Mouse (Mus musculus): ENCODE results near the gene Aicda. TPM values are rescaled to one million over a fixed set of nuclear protein-coding genes. Genes with fewer than 3 reads are reported as not detected.
"Not testable (repeated sequence)": the region's sequence is repeated elsewhere in the genome, so short reads cannot be mapped to it uniquely, and the experiment has no call there.

Aicda gene
- 0.05 TPM in 1 of 2 replicates, not detected in the other for polyA plus RNA-seq (2015; fragmentation: Nextera tagmentation; extraction: Ambion mirVana)

- no peaks in the 10 kb centered on the region for H3K27me3 ChIP-seq (replicated peaks; ENCODE audit: insufficient read depth, low read length)
- WGBS = 59% methylated on average over 9 of the region's 9 CpGs
- H3K27ac ChIP-seq (ENCODE audit: low read length) = no peak within 1 kb of the TSS
- H3K4me2 ChIP-seq (replicated peaks; ENCODE audit: low read depth, low read length) = no peak within 1 kb of the TSS
- no peak for ATAC-seq
- no peak within 1 kb of the TSS for H3K9ac ChIP-seq (replicated peaks; ENCODE audit: low read depth)
- no peak for DNase-seq (ENCODE audit: low spot score)
- H3K36me3 ChIP-seq (ENCODE audit: insufficient read depth, low read length) = no peaks in the 10 kb centered on the region
- TF ChIP-seq EP300 (IDR thresholded peaks at IDR 0.05) = no peak
- no peak for TF ChIP-seq CTCF (IDR thresholded peaks at IDR 0.05)
- no peaks in the 10 kb centered on the region for H3K9me3 ChIP-seq (ENCODE audit: low read length)
- H3K4me1 ChIP-seq (ENCODE audit: insufficient read depth, low read depth, low read length) = no peaks in the 10 kb centered on the region
- no peak within 1 kb of the TSS for H3K4me3 ChIP-seq (ENCODE audit: low read depth, low read length)
These were observed at the start of gene Aicda for GRCm38 (mm10) chr6:122553606-122554005. TSS of gene Aicda (plus strand) at chr6:122553801.

GRCm38 (mm10) chr6:122505041-122505440 lies 48.6 kb upstream of the Aicda start:
- no peak overlapping the region for H3K4me2 ChIP-seq (replicated peaks; ENCODE audit: low read depth, low read length)
- H3K9ac ChIP-seq (replicated peaks; ENCODE audit: low read depth) = no peak overlapping the region
- H3K27ac ChIP-seq (ENCODE audit: low read length) = no peak overlapping the region
- TF ChIP-seq EP300 (IDR thresholded peaks at IDR 0.05) (no peak), CTCF (IDR thresholded peaks at IDR 0.05) (no peak)
- 35% methylated on average over 4 of the region's 4 CpGs for WGBS
- H3K36me3 ChIP-seq (ENCODE audit: insufficient read depth, low read length) = no peaks in the 10 kb centered on the region
- no peak overlapping the region for H3K4me3 ChIP-seq (ENCODE audit: low read depth, low read length)
- DNase-seq (ENCODE audit: low spot score) = no peak
- no peak for ATAC-seq
- H3K4me1 ChIP-seq (ENCODE audit: insufficient read depth, low read depth, low read length) = no peaks in the 10 kb centered on the region
- no peaks in the 10 kb centered on the region for H3K9me3 ChIP-seq (ENCODE audit: low read length)
- H3K27me3 ChIP-seq (replicated peaks; ENCODE audit: insufficient read depth, low read length) = no peaks in the 10 kb centered on the region

GRCm38 (mm10) chr6:122505545-122505944 lies 48.1 kb upstream of the Aicda start, which contains the start of gene Mfap5:
TSS of gene Mfap5 (plus strand) at chr6:122505845.
- no peak for TF ChIP-seq EP300 (IDR thresholded peaks at IDR 0.05)
- no peak for TF ChIP-seq CTCF (IDR thresholded peaks at IDR 0.05)
- Histone ChIP-seq H3K4me2 (replicated peaks; ENCODE audit: low read depth, low read length) (no peak within 1 kb of the TSS), H3K4me3 (ENCODE audit: low read depth, low read length) (no peak within 1 kb of the TSS), H3K27ac (ENCODE audit: low read length) (no peak within 1 kb of the TSS), H3K9me3 (ENCODE audit: low read length) (no peaks in the 10 kb centered on the region), H3K36me3 (ENCODE audit: insufficient read depth, low read length) (no peaks in the 10 kb centered on the region), H3K27me3 (replicated peaks; ENCODE audit: insufficient read depth, low read length) (no peaks in the 10 kb centered on the region), H3K9ac (replicated peaks; ENCODE audit: low read depth) (no peak within 1 kb of the TSS), H3K4me1 (ENCODE audit: insufficient read depth, low read depth, low read length) (no peaks in the 10 kb centered on the region)
- DNase-seq (ENCODE audit: low spot score) (no peak), ATAC-seq (no peak)
- WGBS = 82% methylated on average over 3 of the region's 3 CpGs

GRCm38 (mm10) chr6:122508494-122508893 lies 45.1 kb upstream of the Aicda start:
- no peak overlapping the region for H3K27ac ChIP-seq (ENCODE audit: low read length)
- no peaks in the 10 kb centered on the region for H3K27me3 ChIP-seq (replicated peaks; ENCODE audit: insufficient read depth, low read length)
- TF ChIP-seq CTCF (IDR thresholded peaks at IDR 0.05) (no peak), EP300 (IDR thresholded peaks at IDR 0.05) (peak; percentile 41; the same call in 1 of the 2 replicates)
- no peak overlapping the region for H3K9ac ChIP-seq (replicated peaks; ENCODE audit: low read depth)
- WGBS = 62% methylated on average over 8 of the region's 8 CpGs
- ATAC-seq = peak; percentile 70
- peak; percentile 32 for DNase-seq (ENCODE audit: low spot score)
- H3K4me1 ChIP-seq (ENCODE audit: insufficient read depth, low read depth, low read length) = no peaks in the 10 kb centered on the region
- H3K4me2 ChIP-seq (replicated peaks; ENCODE audit: low read depth, low read length) = no peak overlapping the region
- H3K36me3 ChIP-seq (ENCODE audit: insufficient read depth, low read length) = no peaks in the 10 kb centered on the region
- no peaks in the 10 kb centered on the region for H3K9me3 ChIP-seq (ENCODE audit: low read length)
- H3K4me3 ChIP-seq (ENCODE audit: low read depth, low read length) = no peak overlapping the region

GRCm38 (mm10) chr6:122512914-122513878 lies 40.4 kb upstream of the Aicda start:
- TF ChIP-seq CTCF (IDR thresholded peaks at IDR 0.05) = no peak
- H3K9ac ChIP-seq (replicated peaks; ENCODE audit: low read depth) = no peak overlapping the region
- H3K4me2 ChIP-seq (replicated peaks; ENCODE audit: low read depth, low read length) = no peak overlapping the region
- H3K9me3 ChIP-seq (ENCODE audit: low read length) = no peaks in the 10 kb centered on the region
- WGBS = 37% methylated on average over 11 of the region's 12 CpGs
- no peak overlapping the region for H3K4me3 ChIP-seq (ENCODE audit: low read depth, low read length)
- no peaks in the 10 kb centered on the region for H3K4me1 ChIP-seq (ENCODE audit: insufficient read depth, low read depth, low read length)
- H3K27ac ChIP-seq (ENCODE audit: low read length) = no peak overlapping the region
- no peaks in the 10 kb centered on the region for H3K36me3 ChIP-seq (ENCODE audit: insufficient read depth, low read length)
- no peaks in the 10 kb centered on the region for H3K27me3 ChIP-seq (replicated peaks; ENCODE audit: insufficient read depth, low read length)
- DNase-seq (ENCODE audit: low spot score) (no peak), ATAC-seq (peak; percentile 43)

DNA sequence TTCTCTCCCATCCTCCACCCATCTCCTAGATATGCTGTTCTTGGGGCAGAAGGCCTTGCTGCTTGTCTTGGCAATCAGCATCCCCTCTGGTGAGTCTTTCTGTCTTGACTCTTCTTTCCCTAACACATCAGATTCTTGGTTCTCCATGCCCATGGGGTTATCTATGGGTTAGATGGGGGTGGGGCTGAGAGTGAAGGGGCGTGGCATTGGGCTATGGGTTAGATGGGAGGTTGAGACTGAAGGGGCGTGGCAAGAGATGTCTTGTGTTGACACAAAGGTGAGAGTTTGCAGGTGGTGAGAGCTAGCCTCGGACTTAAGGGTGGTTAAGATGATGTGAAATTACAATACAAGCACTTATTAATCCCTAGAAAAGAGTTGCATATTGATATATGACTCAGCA lies 39.3 kb upstream of the Aicda start:
- Histone ChIP-seq H3K27ac (ENCODE audit: low read length) (no peak overlapping the region), H3K27me3 (replicated peaks; ENCODE audit: insufficient read depth, low read length) (no peaks in the 10 kb centered on the region), H3K4me1 (ENCODE audit: insufficient read depth, low read depth, low read length) (no peaks in the 10 kb centered on the region), H3K9me3 (ENCODE audit: low read length) (no peaks in the 10 kb centered on the region), H3K4me2 (replicated peaks; ENCODE audit: low read depth, low read length) (no peak overlapping the region), H3K4me3 (ENCODE audit: low read depth, low read length) (no peak overlapping the region), H3K36me3 (ENCODE audit: insufficient read depth, low read length) (no peaks in the 10 kb centered on the region), H3K9ac (replicated peaks; ENCODE audit: low read depth) (no peak overlapping the region)
- no peak for DNase-seq (ENCODE audit: low spot score)
- 63% methylated on average over 3 of the region's 3 CpGs for WGBS
- TF ChIP-seq EP300 (IDR thresholded peaks at IDR 0.05) (no peak), CTCF (IDR thresholded peaks at IDR 0.05) (no peak)
- ATAC-seq = no peak

DNA sequence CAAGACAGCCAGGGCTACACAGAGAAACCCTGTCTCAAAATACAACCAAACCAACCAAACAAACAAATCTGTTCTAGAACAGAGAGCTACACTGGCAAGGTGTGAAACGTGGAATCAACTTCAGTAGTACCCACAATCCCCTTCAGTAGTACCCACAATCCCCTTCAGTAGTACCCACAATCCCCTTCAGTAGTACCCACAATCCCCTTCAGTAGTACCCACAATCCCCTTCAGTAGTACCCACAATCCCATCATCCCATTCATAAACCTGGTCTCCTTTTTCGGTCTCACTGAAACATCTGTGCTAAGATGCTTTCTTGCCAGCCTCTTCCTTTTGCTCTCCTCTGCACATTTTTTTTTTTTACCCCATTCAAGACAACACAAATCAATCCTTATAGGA lies 37.8 kb upstream of the Aicda start:
- H3K36me3 ChIP-seq (ENCODE audit: insufficient read depth, low read length) = not testable (repeated sequence)

More for the DNA sequence above, 37.8 kb upstream of the Aicda start:
- not testable (repeated sequence) for H3K9ac ChIP-seq (replicated peaks; ENCODE audit: low read depth); H3K4me1 ChIP-seq (ENCODE audit: insufficient read depth, low read depth, low read length); H3K9me3 ChIP-seq (ENCODE audit: low read length); H3K27me3 ChIP-seq (replicated peaks; ENCODE audit: insufficient read depth, low read length); H3K4me2 ChIP-seq (replicated peaks; ENCODE audit: low read depth, low read length); DNase-seq (ENCODE audit: low spot score); ATAC-seq; H3K27ac ChIP-seq (ENCODE audit: low read length); H3K4me3 ChIP-seq (ENCODE audit: low read depth, low read length)
- 83% methylated on average over 2 of the region's 2 CpGs for WGBS
